Mouse (Mus musculus) thymus, postnatal 4 days (tissue): ENCODE measurements around the gene Hmx1.

Source experiments
- DNase-seq: peaks from one replicate; pipeline ENCODE4 v3.0.0; 2021

Hmx1 gene

DNA sequence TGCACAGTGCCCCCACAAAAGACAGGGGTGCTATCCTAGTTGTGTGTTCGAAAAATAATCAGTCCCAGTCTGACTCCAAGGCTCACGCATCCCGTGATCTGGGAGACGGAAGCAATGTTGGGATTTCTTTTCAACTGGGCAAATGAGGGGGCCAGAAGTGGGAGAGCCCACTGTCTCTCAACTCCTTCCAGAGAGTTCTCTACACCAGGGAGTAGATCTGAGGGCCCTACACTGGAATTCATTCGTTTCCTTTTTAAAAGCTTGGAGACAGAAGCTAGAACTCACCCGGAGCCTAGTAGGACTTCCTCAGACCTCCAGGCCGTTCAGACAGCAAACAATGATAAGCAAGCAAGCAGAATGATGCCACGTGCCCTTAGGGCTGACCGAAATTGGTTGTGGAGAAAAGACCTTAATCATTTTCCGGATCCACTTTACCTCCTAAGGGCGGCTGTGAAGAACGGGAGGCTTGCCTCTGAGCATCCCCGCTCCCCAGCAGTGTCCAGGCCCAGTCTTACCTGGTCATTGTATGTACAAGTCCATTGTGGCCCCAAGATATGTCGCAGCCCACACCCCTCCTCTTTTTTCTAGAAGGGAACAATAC, 9.5 kb downstream of the Hmx1 start:
- DNase-seq: no peak

- no peak for DNase-seq
Measured at GRCm38 (mm10) chr5:35399061-35399460, 10.2 kb downstream of the Hmx1 start.

DNA sequence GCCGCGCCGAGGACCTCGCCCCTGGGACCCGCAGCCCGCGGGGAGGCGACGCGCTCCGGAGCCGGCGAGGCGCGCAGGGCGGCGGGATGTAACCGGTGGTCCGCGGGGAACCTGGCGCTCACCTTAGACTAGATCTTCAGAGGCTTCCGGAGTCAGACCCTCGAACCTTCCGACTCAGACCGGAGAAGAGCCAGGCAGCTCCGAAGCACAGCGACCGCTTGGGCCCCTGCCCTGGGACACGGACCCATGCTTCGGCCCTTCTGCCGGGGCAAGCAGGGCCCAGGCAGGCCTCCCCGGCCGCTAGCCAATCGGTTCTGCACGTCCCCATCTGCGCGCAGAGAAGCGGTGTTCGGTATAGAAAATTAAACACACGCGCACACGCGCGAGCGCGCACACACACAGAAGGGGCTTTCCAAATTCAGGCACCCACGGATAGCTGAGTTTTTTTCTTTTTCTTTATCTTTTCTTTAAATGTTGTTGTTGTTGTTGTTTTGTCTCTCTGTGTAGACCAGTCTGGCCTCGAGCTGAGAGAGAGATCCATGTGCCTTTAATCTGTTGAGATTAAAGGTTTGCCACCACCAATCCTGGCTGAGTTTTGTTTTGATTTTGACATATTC, 10.9 kb downstream of the Hmx1 start:
- DNase-seq: no peak

GRCm38 (mm10) chr5:35401240-35401639, 12.3 kb downstream of the Hmx1 start:
- DNase-seq: no peak

- no peak for DNase-seq
Measured at GRCm38 (mm10) chr5:35407411-35407930, 18.6 kb downstream of the Hmx1 start.

DNA sequence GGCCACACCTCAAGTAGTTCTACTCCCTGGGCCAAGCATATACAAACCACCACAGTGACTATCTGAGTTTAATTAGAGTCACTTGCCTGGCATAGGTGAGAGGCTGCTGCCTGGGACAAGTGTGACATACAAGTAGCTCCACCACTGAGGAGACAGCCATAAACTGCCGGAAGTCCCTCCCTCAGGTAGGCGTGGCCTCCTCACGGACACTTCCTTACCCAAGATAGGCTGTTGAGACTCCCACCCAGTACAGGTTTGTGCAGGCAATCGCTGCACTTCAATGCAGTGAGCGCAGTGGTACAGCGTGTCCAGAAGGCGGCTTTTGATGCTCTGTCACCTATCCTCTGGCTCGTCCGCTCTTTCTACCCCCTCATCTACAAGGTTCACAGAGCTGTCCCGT, 22.1 kb downstream of the Hmx1 start:
- DNase-seq: no peak

GRCm38 (mm10) chr5:35412833-35413232, 23.9 kb downstream of the Hmx1 start:
- DNase-seq: no peak

DNA sequence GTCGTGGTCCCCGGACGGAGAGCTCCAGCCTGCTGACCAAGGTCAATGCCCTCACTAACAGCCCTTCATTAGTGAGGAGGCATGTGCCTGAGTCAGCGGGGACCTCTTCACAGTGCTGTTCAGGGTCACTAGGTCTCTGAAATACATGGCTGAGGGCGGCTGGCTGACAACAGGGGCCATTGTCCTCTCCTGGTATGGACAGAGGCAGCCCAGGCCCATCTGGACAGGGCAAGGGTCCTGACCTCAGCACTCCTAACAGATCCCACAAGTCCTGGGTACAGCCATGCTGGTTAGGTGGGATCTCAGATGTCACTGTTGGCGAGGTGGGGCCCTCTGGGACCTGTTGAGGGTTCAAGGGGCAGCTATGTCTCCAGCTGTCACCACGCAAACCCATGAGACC, 28.8 kb downstream of the Hmx1 start:
- no peak for DNase-seq

DNA sequence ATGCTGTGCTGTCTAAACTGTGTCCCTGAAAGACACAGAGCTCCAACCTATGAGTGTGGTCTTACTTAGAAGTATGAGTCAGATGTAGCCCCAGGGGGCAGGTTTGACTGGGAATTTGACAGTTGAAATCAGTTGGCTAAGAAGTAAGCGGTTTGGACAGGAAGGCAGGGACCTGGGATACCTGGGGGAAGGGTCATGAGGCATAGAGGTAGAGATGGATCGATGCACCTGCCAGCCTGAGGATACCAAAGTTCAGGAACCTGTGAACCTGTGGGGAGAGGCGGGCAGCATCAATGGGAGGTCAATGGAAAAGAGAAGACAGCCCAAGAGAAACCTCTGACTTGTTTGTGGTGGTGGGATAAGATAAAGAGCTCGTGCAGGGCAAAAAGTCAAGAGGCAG, 32.7 kb downstream of the Hmx1 start:
- no peak for DNase-seq

- DNase-seq: no peak
Measured at GRCm38 (mm10) chr5:35425218-35425617, 36.3 kb downstream of the Hmx1 start.

DNA sequence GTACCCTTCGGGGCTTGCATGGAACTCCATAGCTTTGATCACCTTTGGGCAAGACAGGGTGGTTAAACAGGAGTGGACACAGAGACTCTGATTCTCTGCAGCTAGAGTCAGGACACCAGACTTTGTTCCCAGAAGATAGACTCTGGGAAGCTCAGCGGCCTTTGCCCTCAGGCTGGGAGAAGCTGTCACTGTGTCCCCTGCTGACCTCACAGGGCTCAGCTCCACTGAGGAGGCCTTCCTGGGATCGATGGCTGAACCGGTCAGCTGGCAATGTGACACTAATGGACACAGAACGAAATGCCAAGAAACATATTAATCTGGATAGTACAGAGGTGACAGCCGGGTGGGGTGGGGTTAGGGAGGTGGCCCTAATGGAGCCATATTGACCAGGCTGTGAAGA, 39.0 kb downstream of the Hmx1 start:
- DNase-seq: no peak

- no peak for DNase-seq
Measured at GRCm38 (mm10) chr5:35428421-35428820, 39.5 kb downstream of the Hmx1 start.

- no peak for DNase-seq
Measured at GRCm38 (mm10) chr5:35432098-35432497, 43.2 kb downstream of the Hmx1 start.

GRCm38 (mm10) chr5:35434038-35434437, 45.1 kb downstream of the Hmx1 start:
- DNase-seq: no peak

GRCm38 (mm10) chr5:35434703-35435102, 45.8 kb downstream of the Hmx1 start:
- DNase-seq: no peak

GRCm38 (mm10) chr5:35438805-35439204, 49.9 kb downstream of the Hmx1 start:
- no peak for DNase-seq

GRCm38 (mm10) chr5:35440459-35440858, 51.6 kb downstream of the Hmx1 start:
- DNase-seq: no peak

- DNase-seq: no peak
Measured at GRCm38 (mm10) chr5:35441411-35441810, 52.5 kb downstream of the Hmx1 start.

DNA sequence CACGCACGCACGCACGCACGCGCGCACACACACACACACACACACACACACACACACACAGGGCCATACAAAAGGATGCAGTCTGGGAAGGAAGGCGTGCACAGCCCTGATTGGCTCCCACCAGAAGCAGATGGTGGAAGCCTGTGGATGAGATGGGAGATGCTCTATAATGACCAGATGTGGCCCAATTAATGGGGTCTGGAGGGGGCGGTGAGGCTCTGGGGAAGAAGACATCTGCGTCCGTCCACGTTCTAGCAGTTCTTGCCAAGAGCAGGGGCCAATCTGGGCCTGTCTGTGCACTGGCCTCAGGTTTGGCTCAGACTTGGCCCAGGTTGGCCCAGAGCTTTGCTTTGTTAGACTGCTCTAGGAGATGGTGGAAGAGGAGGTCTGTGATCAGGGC, 55.8 kb downstream of the Hmx1 start:
- DNase-seq: no peak

DNA sequence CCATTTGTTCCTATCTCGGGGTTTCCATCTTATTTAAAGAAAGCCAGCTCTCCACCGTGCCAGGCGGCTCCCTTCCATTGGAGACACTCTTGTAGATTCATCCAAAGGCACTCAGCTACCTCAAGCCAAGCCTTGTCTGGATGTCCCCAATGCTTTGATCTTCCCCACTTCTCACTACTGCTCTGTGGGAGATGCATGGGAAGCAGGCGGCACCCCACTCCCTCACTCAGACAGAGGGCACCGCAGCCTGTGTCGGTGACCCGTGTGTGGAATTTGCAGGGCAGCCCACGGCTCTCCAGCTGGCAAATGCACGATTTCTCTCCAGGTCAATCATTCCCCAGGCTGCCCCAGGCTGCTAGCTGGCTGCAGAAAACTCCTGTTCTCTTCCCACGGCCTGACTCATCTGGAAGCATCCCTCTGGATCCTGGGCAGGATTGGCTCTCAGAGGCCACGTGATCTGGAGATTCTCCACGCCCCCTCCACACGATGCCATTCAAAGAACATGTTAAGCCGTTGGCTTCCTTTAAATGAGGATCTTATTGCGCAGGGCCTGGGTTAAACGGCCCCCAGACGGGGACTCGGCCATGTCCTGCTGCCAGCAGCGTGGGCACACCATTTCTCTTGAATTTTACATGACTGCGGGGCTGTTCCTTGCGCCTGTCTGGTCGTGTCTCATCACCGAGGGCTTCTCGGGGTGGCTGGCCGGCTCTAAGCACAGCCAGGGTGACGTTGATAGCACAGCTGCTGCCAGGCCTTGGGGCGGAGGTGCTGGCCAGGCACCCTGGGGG, 58.9 kb downstream of the Hmx1 start:
- DNase-seq: no peak
